Mouse (Mus musculus) midbrain, embryonic 16.5 days (tissue): ENCODE results near the gene Ambra1. TPM values are rescaled to one million over a fixed set of nuclear protein-coding genes. Genes with fewer than 3 reads are reported as not detected.

Source experiments
- ATAC-seq: fragments of 200-750 bp; cut with Nextera tagmentation; 2 replicates; pipeline ENCODE4 v1.8.0; 2017; ENCODE audit warnings: moderate TSS enrichment
- H3K27ac ChIP-seq: fragments of 300-500 bp; sonication (generic); 2 replicates; pipeline ENCODE4 v1.5.1; 2014; ENCODE audit warnings: mild to moderate bottlenecking, low read length, mixed read lengths
- H3K27me3 ChIP-seq: fragments of 300-500 bp; sonication (generic); 2 replicates; pipeline ENCODE4 v1.6.1; 2014; ENCODE audit warnings: low read depth, low read length, mixed read lengths; ENCODE audit not compliant: control insufficient read depth, insufficient read depth
- H3K36me3 ChIP-seq: fragments of 300-500 bp; sonication (generic); 2 replicates; pipeline ENCODE4 v1.6.1; 2014; ENCODE audit warnings: mild to moderate bottlenecking, low read length, moderate library complexity, mixed read lengths; ENCODE audit not compliant: control insufficient read depth, insufficient read depth
- H3K4me1 ChIP-seq: fragments of 300-500 bp; sonication (generic); 2 replicates; pipeline ENCODE4 v1.6.1; 2014; ENCODE audit warnings: mild to moderate bottlenecking, low read length, mixed read lengths; ENCODE audit not compliant: control insufficient read depth, insufficient read depth
- H3K4me2 ChIP-seq: fragments of 300-500 bp; sonication (generic); 2 replicates; pipeline ENCODE4 v1.6.1; 2014; ENCODE audit warnings: mild to moderate bottlenecking, low read length, mixed read lengths
- H3K4me3 ChIP-seq: fragments of 300-500 bp; sonication (generic); 2 replicates; pipeline ENCODE4 v1.5.1; 2014; ENCODE audit warnings: low read depth, mild to moderate bottlenecking, low read length, moderate library complexity, mixed read lengths
- H3K9ac ChIP-seq: fragments of 300-500 bp; sonication (generic); 2 replicates; pipeline ENCODE4 v1.6.1; 2014; ENCODE audit warnings: low read depth, low read length, mixed read lengths
- H3K9me3 ChIP-seq: fragments of 300-500 bp; sonication (generic); replicated peaks from 2 replicates; pipeline ENCODE4 v1.6.1; 2014; ENCODE audit warnings: mild to moderate bottlenecking, low read length, mixed read lengths; ENCODE audit not compliant: control insufficient read depth, poor library complexity, severe bottlenecking
- WGBS: fragments of 180-500 bp; shearing (Covaris S2); extraction: QIAGEN DNeasy Blood & Tissue Kit; methylation state at CpG from one replicate; pipeline ENCODE4 v1.1.7; 2014; 5-methylcytosine and 5-hydroxymethylcytosine counted together
- polyA plus RNA-seq: library from polyadenylated mRNA; unstranded; fragments of >200 nt; fragmentation: Nextera tagmentation; extraction: Ambion mirVana; gene quantifications from 2 replicates; pipeline ENCODE4 v1.2.1, GENCODE M21; 2015

Gene Ambra1
- polyA plus RNA-seq, 1 experiment from 2014 or later = 27.6 TPM

DNA sequence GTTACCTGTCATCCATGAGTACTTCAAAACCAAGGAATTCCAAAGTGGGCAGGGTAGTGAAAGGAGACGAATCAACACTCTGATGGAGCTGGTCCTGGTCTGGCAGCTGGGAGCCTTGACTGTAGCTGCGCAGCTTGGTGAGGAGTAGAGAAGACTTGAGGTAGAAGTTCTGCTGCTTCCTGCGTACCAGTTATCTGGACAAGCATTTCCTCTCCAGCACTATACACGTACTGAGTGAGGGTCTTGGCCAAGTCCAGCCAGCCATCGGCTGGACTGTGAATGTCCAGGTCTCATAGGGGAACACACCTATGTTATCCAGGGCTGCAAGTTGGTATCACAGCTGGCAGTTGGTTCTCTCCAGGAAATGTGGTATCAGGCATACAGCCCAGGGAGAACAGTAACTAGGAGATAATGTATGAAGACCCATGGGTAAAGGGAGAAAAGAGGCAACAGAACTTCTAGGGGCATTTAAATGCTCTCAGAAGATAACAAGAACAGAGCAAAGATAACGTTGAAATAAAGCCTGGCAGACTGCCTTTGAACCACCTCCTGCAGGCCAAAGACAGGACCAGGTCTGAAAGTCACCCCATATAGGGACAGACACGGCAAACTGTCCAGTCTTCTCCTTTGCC lies 186.5 kb downstream of the Ambra1 start:
- WGBS = 93% methylated on average over 7 of the region's 7 CpGs
- ATAC-seq = no peak
- H3K4me1 ChIP-seq = peaks cover 3% of the 10 kb centered on the region; the same call in 1 of the 2 replicates
- no peaks in the 10 kb centered on the region for H3K9me3 ChIP-seq
- H3K4me2 ChIP-seq = no peak overlapping the region
- peaks cover 8% of the 10 kb centered on the region for H3K27me3 ChIP-seq
- no peak overlapping the region for H3K4me3 ChIP-seq
- peaks cover 27% of the 10 kb centered on the region for H3K36me3 ChIP-seq
- H3K9ac ChIP-seq = no peak overlapping the region
- H3K27ac ChIP-seq = no peak overlapping the region

GRCm38 (mm10) chr2:91917096-91917495 lies 187.2 kb downstream of the Ambra1 start:
- no peak for ATAC-seq
- Histone ChIP-seq H3K27ac (no peak overlapping the region), H3K4me2 (no peak overlapping the region), H3K27me3 (peaks cover 8% of the 10 kb centered on the region), H3K4me3 (no peak overlapping the region), H3K9ac (no peak overlapping the region), H3K36me3 (peaks cover 22% of the 10 kb centered on the region), H3K4me1 (peaks cover 4% of the 10 kb centered on the region; the same call in 1 of the 2 replicates), H3K9me3 (no peaks in the 10 kb centered on the region)
- WGBS = 90% methylated on average over 7 of the region's 7 CpGs

DNA sequence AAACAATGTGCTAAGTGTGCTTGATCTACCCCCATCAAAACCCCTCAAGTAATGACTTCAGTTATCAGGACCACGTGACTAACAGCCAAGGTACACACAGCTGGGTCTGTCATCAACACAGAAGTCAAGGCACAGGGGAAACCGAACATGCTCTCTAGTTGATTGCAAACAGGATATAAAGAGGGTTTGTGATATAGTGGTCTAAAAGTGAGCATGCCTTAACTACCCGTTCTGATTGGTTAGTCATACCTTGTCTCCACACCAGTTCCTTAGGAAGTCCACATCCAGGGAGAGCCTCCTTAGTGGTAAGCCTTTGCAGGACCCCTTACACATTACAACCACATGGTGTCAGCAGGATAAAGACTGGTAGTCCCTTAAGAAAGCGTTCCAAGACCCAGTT lies 190.2 kb downstream of the Ambra1 start:
- no peak overlapping the region for H3K9ac ChIP-seq
- WGBS = 81% methylated on average over 4 of the region's 4 CpGs
- H3K27me3 ChIP-seq = peaks cover 27% of the 10 kb centered on the region
- H3K4me1 ChIP-seq = peaks cover 9% of the 10 kb centered on the region
- ATAC-seq = no peak
- H3K4me3 ChIP-seq = no peak overlapping the region
- no peak overlapping the region for H3K4me2 ChIP-seq
- no peaks in the 10 kb centered on the region for H3K9me3 ChIP-seq
- H3K36me3 ChIP-seq = peaks cover 14% of the 10 kb centered on the region; the same call in 1 of the 2 replicates
- no peak overlapping the region for H3K27ac ChIP-seq

DNA sequence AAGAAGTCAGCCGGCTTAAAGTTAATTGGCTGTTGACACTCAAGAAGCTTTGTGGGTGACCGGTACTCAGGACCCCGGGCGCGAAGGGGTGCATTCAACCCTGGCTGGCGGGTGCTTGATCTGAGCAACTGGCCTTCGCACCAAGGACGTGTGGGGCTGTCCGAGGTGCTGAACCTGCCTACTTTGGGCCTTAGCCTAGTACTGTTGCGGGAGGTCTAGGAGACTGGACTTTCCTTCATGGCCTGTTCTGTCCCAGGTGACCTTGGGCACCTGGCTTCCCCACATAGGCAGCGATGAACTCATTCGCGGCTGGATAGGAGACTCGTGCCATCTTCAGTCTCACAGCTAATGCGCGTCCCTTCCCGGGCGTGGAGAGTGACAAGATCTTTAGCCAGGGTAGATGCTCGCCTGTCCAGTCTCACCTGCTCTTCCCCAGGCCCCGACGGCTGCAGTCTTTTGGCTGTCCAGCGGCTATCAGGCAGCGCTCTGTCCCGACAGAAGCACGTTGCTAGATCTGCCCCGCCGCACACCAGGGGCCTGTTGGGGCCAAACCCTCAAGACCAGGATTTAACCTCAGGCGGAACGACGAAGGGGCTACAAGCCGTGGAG lies 191.4 kb downstream of the Ambra1 start:
- Histone ChIP-seq H3K4me1 (peaks cover 9% of the 10 kb centered on the region), H3K27me3 (peaks cover 27% of the 10 kb centered on the region), H3K4me3 (peak overlapping the region; percentile 56), H3K9me3 (no peaks in the 10 kb centered on the region), H3K27ac (no peak overlapping the region), H3K9ac (peak overlapping the region; percentile 63), H3K4me2 (peak overlapping the region; percentile 71), H3K36me3 (peaks cover 14% of the 10 kb centered on the region; the same call in 1 of the 2 replicates)
- ATAC-seq = peak; percentile 29; the same call in 1 of the 2 replicates
- 2% methylated on average over 31 of the region's 31 CpGs for WGBS

DNA sequence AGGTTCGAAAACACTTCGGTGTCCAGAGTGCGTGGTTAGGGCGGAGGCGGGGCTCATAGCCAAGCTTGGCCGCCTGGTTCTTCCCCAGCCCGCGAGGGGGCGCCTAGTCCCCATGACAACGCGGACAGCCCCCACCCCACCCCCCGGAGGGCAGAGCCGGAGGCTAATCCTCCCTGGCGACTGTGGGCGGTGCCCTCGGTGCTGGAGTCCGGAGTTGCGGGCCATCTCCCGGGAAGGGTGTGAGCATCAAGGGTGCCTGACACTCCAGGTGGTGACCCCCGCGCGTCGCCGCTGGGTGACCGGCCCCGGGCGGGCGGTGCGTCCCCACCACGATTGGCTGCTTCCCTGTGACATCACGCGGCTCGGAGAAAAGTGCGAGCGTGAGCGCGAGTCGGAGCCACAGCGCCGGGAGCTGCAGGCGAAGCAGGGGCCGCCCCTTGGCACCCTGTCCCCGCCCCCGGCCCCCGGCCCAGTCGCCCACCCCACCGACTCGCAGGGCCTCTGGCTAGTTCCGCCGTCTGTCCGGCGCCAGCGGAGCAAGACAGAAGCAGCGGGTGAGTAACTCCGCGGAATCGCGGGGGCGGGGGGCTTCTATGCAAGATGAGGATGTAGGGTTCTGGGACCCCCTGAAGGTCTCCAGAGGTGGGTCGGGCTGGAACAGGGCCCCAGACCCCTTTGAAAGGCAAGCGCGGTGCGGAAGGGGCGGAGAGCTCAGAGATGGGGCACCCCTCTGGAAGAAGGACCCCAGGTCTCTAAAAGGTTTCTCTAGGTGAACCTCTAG lies 192.0 kb downstream of the Ambra1 start:
- under 1% methylated on average over 62 of the region's 64 CpGs for WGBS
- H3K4me3 ChIP-seq = peak overlapping the region; percentile 56
- peak overlapping the region; percentile 63 for H3K9ac ChIP-seq
- H3K27me3 ChIP-seq = peaks cover 27% of the 10 kb centered on the region
- peaks cover 9% of the 10 kb centered on the region for H3K4me1 ChIP-seq
- H3K36me3 ChIP-seq = peaks cover 14% of the 10 kb centered on the region; the same call in 1 of the 2 replicates
- H3K4me2 ChIP-seq = peak overlapping the region; percentile 71
- ATAC-seq = peak; percentile 70
- no peak overlapping the region for H3K27ac ChIP-seq
- no peaks in the 10 kb centered on the region for H3K9me3 ChIP-seq

DNA sequence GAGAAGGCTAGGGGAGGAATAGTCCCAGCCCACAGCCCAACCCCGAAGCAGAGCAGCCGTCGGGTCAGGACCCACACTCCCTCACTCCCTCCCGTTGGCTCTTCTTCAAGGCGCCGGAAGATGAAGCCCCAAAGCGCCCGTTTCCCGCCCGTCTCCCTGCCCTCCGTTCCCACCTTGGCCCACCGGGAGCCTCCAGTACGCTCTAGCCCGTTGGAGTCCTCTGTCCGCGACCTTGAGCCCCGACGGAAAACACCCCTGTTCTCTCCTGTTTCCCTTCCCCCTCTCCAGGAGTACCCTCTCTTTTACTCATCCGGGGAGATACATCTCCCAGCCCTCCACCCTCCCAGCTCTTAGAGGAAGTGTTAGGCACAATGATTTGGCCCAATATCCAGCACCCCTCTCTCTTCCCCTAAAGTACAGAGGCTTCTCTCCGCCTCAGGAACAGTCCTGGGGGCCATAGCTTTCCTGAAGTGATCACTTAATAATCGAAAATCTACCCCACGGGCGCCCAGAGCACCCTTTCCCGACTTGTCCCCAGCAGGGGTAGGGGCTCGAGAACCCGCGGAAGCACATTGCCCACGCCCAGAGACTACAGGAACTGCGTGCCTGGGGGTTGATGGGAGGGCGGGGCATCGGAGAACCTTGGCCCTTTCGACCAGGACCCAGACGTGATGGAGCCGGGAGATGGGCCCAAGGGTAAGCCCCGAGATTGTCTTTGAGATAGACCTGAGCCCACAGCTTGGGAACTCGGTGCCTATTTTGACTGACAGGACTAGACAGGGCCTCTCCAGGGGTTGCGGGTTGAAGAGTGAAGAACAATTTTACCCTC lies 192.9 kb downstream of the Ambra1 start:
- Histone ChIP-seq H3K9ac (no peak overlapping the region), H3K27me3 (peaks cover 27% of the 10 kb centered on the region), H3K4me1 (peaks cover 9% of the 10 kb centered on the region), H3K36me3 (peaks cover 6% of the 10 kb centered on the region; the same call in 1 of the 2 replicates), H3K4me3 (peak overlapping the region; percentile 56), H3K4me2 (peak overlapping the region; percentile 71), H3K27ac (no peak overlapping the region), H3K9me3 (no peaks in the 10 kb centered on the region)
- 3% methylated on average over 34 of the region's 37 CpGs for WGBS
- no peak for ATAC-seq

DNA sequence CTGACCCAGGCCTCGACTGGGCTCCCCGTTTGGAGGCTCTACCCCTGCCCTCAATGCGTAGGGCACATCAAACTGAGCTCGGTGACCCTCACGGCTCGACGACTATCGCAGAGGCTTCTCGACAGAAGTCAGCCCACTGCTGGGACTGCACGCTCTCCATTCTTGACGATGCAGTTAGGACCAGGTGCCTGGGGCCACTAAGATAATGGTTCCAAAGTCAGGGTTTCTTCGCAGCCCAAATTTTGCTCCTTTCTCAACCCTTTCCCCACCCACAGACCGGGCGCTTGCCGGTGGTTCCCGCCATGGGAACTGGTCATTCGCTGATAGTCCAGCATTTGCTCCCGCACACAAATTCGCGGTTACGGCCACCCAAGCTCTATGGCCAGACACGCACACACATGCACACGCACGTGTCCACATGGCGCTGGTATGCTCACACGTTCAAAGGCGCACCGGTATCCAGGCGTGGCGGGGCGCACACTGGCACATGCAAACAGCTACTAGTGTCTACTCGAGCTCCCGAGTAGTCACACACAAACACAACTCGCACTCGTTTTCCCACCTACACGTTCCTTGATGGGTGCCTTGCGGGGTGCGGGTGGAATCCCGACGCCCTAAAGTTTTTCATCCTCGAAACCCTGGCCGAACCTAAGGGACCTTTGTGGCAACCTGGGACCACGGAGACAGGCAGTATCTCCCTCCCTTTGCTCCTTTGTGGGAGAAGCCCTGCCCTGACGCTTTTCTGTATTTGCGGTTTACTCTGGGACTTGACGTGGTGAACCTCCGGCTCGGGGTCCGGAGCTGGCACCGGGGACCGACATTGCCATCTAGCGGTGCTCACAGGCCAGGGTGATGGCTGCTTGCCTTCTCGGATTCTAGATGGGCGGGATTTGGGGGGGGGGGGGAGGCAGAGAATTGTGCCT lies 193.7 kb downstream of the Ambra1 start:
- peak overlapping the region; percentile 52 for H3K4me2 ChIP-seq
- H3K4me1 ChIP-seq = peaks cover 9% of the 10 kb centered on the region
- 3% methylated on average over 54 of the region's 54 CpGs for WGBS
- H3K9me3 ChIP-seq = no peaks in the 10 kb centered on the region
- peak overlapping the region; percentile 23 for H3K4me3 ChIP-seq
- H3K27me3 ChIP-seq = peaks cover 27% of the 10 kb centered on the region
- no peaks in the 10 kb centered on the region for H3K36me3 ChIP-seq
- H3K27ac ChIP-seq = no peak overlapping the region
- H3K9ac ChIP-seq = no peak overlapping the region
- peak; percentile 19; the same call in 1 of the 2 replicates for ATAC-seq

DNA sequence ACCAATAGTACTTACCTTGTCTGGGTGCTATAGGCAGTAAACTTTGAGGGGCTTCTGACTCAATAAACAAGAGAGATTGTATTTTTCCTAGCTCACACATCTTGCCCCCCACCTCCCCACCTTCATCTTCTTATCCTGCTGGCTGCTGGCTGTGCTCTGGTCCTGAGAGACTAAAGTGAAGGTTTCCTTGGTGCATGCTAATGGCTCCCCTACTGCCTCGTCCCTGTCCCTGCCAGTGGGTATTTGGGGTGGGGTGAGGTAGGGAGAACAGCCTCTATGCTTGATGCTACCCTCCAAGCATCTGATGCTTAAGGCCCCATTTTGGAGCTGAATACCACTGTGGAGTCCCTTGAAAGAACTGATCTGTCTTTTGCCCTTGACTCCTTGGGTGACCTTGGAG lies 194.8 kb downstream of the Ambra1 start:
- no peak overlapping the region for H3K4me3 ChIP-seq
- H3K9me3 ChIP-seq = no peaks in the 10 kb centered on the region
- H3K9ac ChIP-seq = no peak overlapping the region
- ATAC-seq = no peak
- no peak overlapping the region for H3K4me2 ChIP-seq
- peaks cover 9% of the 10 kb centered on the region for H3K4me1 ChIP-seq
- H3K27me3 ChIP-seq = peaks cover 27% of the 10 kb centered on the region
- no peaks in the 10 kb centered on the region for H3K36me3 ChIP-seq
- WGBS = 65% methylated on average over 1 of the region's 1 CpGs
- no peak overlapping the region for H3K27ac ChIP-seq
